Mouse (Mus musculus): Measurements from ENCODE around the gene Prss29. TPM values are rescaled to one million over a fixed set of nuclear protein-coding genes. Genes with fewer than 3 reads are reported as not detected.

Gene Prss29
- polyA plus RNA-seq, 1 experiment from 2014 or later: not detected

- no peaks in the 10 kb centered on the region for H3K36me3 ChIP-seq (ENCODE audit: control insufficient read depth, insufficient read depth)
- 0 out of 2 replicates have a peak, but pooled peaks cover 4% of the 10 kb centered on the region for H3K9me3 ChIP-seq (ENCODE audit: control insufficient read depth, low read length)
- H3K4me3 ChIP-seq (replicated peaks; ENCODE audit: low read length): no peak overlapping the region
- 23% methylated on average over 3 of the region's 3 CpGs for whole genome bisulfite sequencing
- H3K9ac ChIP-seq (replicated peaks; ENCODE audit: low read depth, low read length): no peak overlapping the region
- H3K4me1 ChIP-seq (replicated peaks; ENCODE audit: control insufficient read depth, insufficient read depth, low read length): no peaks in the 10 kb centered on the region
- no peak overlapping the region for H3K27ac ChIP-seq (ENCODE audit: low read length)
- H3K4me2 ChIP-seq (ENCODE audit: low read length): no peak overlapping the region
- no peaks in the 10 kb centered on the region for H3K27me3 ChIP-seq (replicated peaks; ENCODE audit: control insufficient read depth, insufficient read depth, low read length)
- no peak for ATAC-seq
Observed at GRCm38 (mm10) chr17:25285033-25285432, 33.4 kb upstream of the Prss29 start.

GRCm38 (mm10) chr17:25288842-25289241, 29.6 kb upstream of the Prss29 start:
- Histone ChIP-seq H3K4me3 (replicated peaks; ENCODE audit: low read length) (no peak overlapping the region), H3K27ac (ENCODE audit: low read length) (no peak overlapping the region), H3K27me3 (replicated peaks; ENCODE audit: control insufficient read depth, insufficient read depth, low read length) (no peaks in the 10 kb centered on the region), H3K9me3 (ENCODE audit: control insufficient read depth, low read length) (no peaks in the 10 kb centered on the region), H3K36me3 (ENCODE audit: control insufficient read depth, insufficient read depth) (no peaks in the 10 kb centered on the region), H3K4me2 (ENCODE audit: low read length) (no peak overlapping the region), H3K4me1 (replicated peaks; ENCODE audit: control insufficient read depth, insufficient read depth, low read length) (no peaks in the 10 kb centered on the region), H3K9ac (replicated peaks; ENCODE audit: low read depth, low read length) (no peak overlapping the region)
- 27% methylated on average over 4 of the region's 4 CpGs for WGBS
- no peak for ATAC-seq

- H3K4me1 ChIP-seq (replicated peaks; ENCODE audit: control insufficient read depth, insufficient read depth, low read length): no peaks in the 10 kb centered on the region
- H3K4me3 ChIP-seq (replicated peaks; ENCODE audit: low read length): no peak overlapping the region
- ATAC-seq: no peak
- H3K9me3 ChIP-seq (ENCODE audit: control insufficient read depth, low read length): no peaks in the 10 kb centered on the region
- no peak overlapping the region for H3K9ac ChIP-seq (replicated peaks; ENCODE audit: low read depth, low read length)
- no peak overlapping the region for H3K27ac ChIP-seq (ENCODE audit: low read length)
- H3K36me3 ChIP-seq (ENCODE audit: control insufficient read depth, insufficient read depth): no peaks in the 10 kb centered on the region
- no peaks in the 10 kb centered on the region for H3K27me3 ChIP-seq (replicated peaks; ENCODE audit: control insufficient read depth, insufficient read depth, low read length)
- WGBS: 27% methylated on average over 4 of the region's 4 CpGs
- no peak overlapping the region for H3K4me2 ChIP-seq (ENCODE audit: low read length)
Observed at GRCm38 (mm10) chr17:25290411-25290810, 28.0 kb upstream of the Prss29 start.

GRCm38 (mm10) chr17:25293495-25293894, 25.0 kb upstream of the Prss29 start:
- no peaks in the 10 kb centered on the region for H3K9me3 ChIP-seq (ENCODE audit: control insufficient read depth, low read length)
- no peak for ATAC-seq
- no peak overlapping the region for H3K4me3 ChIP-seq (replicated peaks; ENCODE audit: low read length)
- H3K4me1 ChIP-seq (replicated peaks; ENCODE audit: control insufficient read depth, insufficient read depth, low read length): no peaks in the 10 kb centered on the region
- H3K27me3 ChIP-seq (replicated peaks; ENCODE audit: control insufficient read depth, insufficient read depth, low read length): no peaks in the 10 kb centered on the region
- no peak overlapping the region for H3K4me2 ChIP-seq (ENCODE audit: low read length)
- no peaks in the 10 kb centered on the region for H3K36me3 ChIP-seq (ENCODE audit: control insufficient read depth, insufficient read depth)
- H3K9ac ChIP-seq (replicated peaks; ENCODE audit: low read depth, low read length): no peak overlapping the region
- H3K27ac ChIP-seq (ENCODE audit: low read length): no peak overlapping the region
- 86% methylated on average over 5 of the region's 5 CpGs for WGBS

GRCm38 (mm10) chr17:25294111-25294510, 24.3 kb upstream of the Prss29 start:
- Histone ChIP-seq H3K27me3 (replicated peaks; ENCODE audit: control insufficient read depth, insufficient read depth, low read length) (no peaks in the 10 kb centered on the region), H3K4me3 (replicated peaks; ENCODE audit: low read length) (no peak overlapping the region), H3K9ac (replicated peaks; ENCODE audit: low read depth, low read length) (no peak overlapping the region), H3K4me1 (replicated peaks; ENCODE audit: control insufficient read depth, insufficient read depth, low read length) (no peaks in the 10 kb centered on the region), H3K27ac (ENCODE audit: low read length) (no peak overlapping the region), H3K9me3 (ENCODE audit: control insufficient read depth, low read length) (no peaks in the 10 kb centered on the region), H3K36me3 (ENCODE audit: control insufficient read depth, insufficient read depth) (no peaks in the 10 kb centered on the region), H3K4me2 (ENCODE audit: low read length) (no peak overlapping the region)
- 47% methylated on average over 1 of the region's 1 CpGs for WGBS
- ATAC-seq: no peak

GRCm38 (mm10) chr17:25298094-25298493, 20.4 kb upstream of the Prss29 start, which contains the start of gene Prss34:
TSS of gene Prss34 (plus strand) at chr17:25298394.
- Histone ChIP-seq H3K4me1 (replicated peaks; ENCODE audit: control insufficient read depth, insufficient read depth, low read length) (no peaks in the 10 kb centered on the region), H3K27me3 (replicated peaks; ENCODE audit: control insufficient read depth, insufficient read depth, low read length) (no peaks in the 10 kb centered on the region), H3K4me3 (replicated peaks; ENCODE audit: low read length) (no peak within 1 kb of the TSS), H3K9me3 (ENCODE audit: control insufficient read depth, low read length) (no peaks in the 10 kb centered on the region), H3K27ac (ENCODE audit: low read length) (no peak within 1 kb of the TSS), H3K36me3 (ENCODE audit: control insufficient read depth, insufficient read depth) (no peaks in the 10 kb centered on the region), H3K4me2 (ENCODE audit: low read length) (no peak within 1 kb of the TSS), H3K9ac (replicated peaks; ENCODE audit: low read depth, low read length) (no peak within 1 kb of the TSS)
- ATAC-seq: no peak
- 88% methylated on average over 5 of the region's 5 CpGs for WGBS

- Histone ChIP-seq H3K4me3 (replicated peaks; ENCODE audit: low read length) (no peak within 1 kb of the TSS), H3K27me3 (replicated peaks; ENCODE audit: control insufficient read depth, insufficient read depth, low read length) (no peaks in the 10 kb centered on the region), H3K4me1 (replicated peaks; ENCODE audit: control insufficient read depth, insufficient read depth, low read length) (no peaks in the 10 kb centered on the region), H3K4me2 (ENCODE audit: low read length) (no peak within 1 kb of the TSS), H3K36me3 (ENCODE audit: control insufficient read depth, insufficient read depth) (no peaks in the 10 kb centered on the region), H3K27ac (ENCODE audit: low read length) (no peak within 1 kb of the TSS), H3K9me3 (ENCODE audit: control insufficient read depth, low read length) (no peaks in the 10 kb centered on the region), H3K9ac (replicated peaks; ENCODE audit: low read depth, low read length) (no peak within 1 kb of the TSS)
- WGBS: 84% methylated on average over 4 of the region's 4 CpGs
- no peak for ATAC-seq
Observed at GRCm38 (mm10) chr17:25308346-25308745, 10.1 kb upstream of the Prss29 start, which contains the start of gene Prss28. TSS of gene Prss28 (plus strand) at chr17:25308646.

GRCm38 (mm10) chr17:25320819-25321218, 2.4 kb downstream of the Prss29 start:
- Histone ChIP-seq H3K27me3 (replicated peaks; ENCODE audit: control insufficient read depth, insufficient read depth, low read length) (no peaks in the 10 kb centered on the region), H3K4me1 (replicated peaks; ENCODE audit: control insufficient read depth, insufficient read depth, low read length) (no peaks in the 10 kb centered on the region), H3K9me3 (ENCODE audit: control insufficient read depth, low read length) (no peaks in the 10 kb centered on the region), H3K9ac (replicated peaks; ENCODE audit: low read depth, low read length) (no peak overlapping the region), H3K4me3 (replicated peaks; ENCODE audit: low read length) (no peak overlapping the region), H3K27ac (ENCODE audit: low read length) (no peak overlapping the region), H3K4me2 (ENCODE audit: low read length) (no peak overlapping the region), H3K36me3 (ENCODE audit: control insufficient read depth, insufficient read depth) (no peaks in the 10 kb centered on the region)
- 88% methylated on average over 8 of the region's 8 CpGs for WGBS
- ATAC-seq: no peak

- no peak overlapping the region for H3K4me2 ChIP-seq (ENCODE audit: low read length)
- no peak for ATAC-seq
- WGBS: 26% methylated on average over 2 of the region's 2 CpGs
- H3K9ac ChIP-seq (replicated peaks; ENCODE audit: low read depth, low read length): no peak overlapping the region
- no peaks in the 10 kb centered on the region for H3K4me1 ChIP-seq (replicated peaks; ENCODE audit: control insufficient read depth, insufficient read depth, low read length)
- no peak overlapping the region for H3K4me3 ChIP-seq (replicated peaks; ENCODE audit: low read length)
- H3K27me3 ChIP-seq (replicated peaks; ENCODE audit: control insufficient read depth, insufficient read depth, low read length): no peaks in the 10 kb centered on the region
- no peak overlapping the region for H3K27ac ChIP-seq (ENCODE audit: low read length)
- H3K36me3 ChIP-seq (ENCODE audit: control insufficient read depth, insufficient read depth): no peaks in the 10 kb centered on the region
- H3K9me3 ChIP-seq (ENCODE audit: control insufficient read depth, low read length): no peaks in the 10 kb centered on the region
Observed at GRCm38 (mm10) chr17:25322930-25323329, 4.5 kb downstream of the Prss29 start.

- Histone ChIP-seq H3K9me3 (ENCODE audit: control insufficient read depth, low read length) (no peaks in the 10 kb centered on the region), H3K9ac (replicated peaks; ENCODE audit: low read depth, low read length) (no peak overlapping the region), H3K27me3 (replicated peaks; ENCODE audit: control insufficient read depth, insufficient read depth, low read length) (peaks cover 3% of the 10 kb centered on the region; the same call in 1 of the 2 replicates), H3K27ac (ENCODE audit: low read length) (no peak overlapping the region), H3K36me3 (ENCODE audit: control insufficient read depth, insufficient read depth) (no peaks in the 10 kb centered on the region), H3K4me1 (replicated peaks; ENCODE audit: control insufficient read depth, insufficient read depth, low read length) (no peaks in the 10 kb centered on the region), H3K4me2 (ENCODE audit: low read length) (no peak overlapping the region), H3K4me3 (replicated peaks; ENCODE audit: low read length) (no peak overlapping the region)
- WGBS: 73% methylated on average over 9 of the region's 9 CpGs
- no peak for ATAC-seq
Observed at GRCm38 (mm10) chr17:25332321-25332720, 13.9 kb downstream of the Prss29 start.

All from forebrain, embryonic 16.5 days (tissue).